Mouse (Mus musculus) mouse trophoblast stem cell (cell line): ENCODE measurements around the gene Nacad.

ENCODE experiments used
- in situ Hi-C, 2 experiments: fragments of 300-500 bp; cut with MseI, MboI; formaldehyde crosslinking; loops; 2 replicates in 1 of 2; 3 replicates in 1 of 2; pipeline ENCODE4 v1.15.1; 2025

The Nacad gene

DNA sequence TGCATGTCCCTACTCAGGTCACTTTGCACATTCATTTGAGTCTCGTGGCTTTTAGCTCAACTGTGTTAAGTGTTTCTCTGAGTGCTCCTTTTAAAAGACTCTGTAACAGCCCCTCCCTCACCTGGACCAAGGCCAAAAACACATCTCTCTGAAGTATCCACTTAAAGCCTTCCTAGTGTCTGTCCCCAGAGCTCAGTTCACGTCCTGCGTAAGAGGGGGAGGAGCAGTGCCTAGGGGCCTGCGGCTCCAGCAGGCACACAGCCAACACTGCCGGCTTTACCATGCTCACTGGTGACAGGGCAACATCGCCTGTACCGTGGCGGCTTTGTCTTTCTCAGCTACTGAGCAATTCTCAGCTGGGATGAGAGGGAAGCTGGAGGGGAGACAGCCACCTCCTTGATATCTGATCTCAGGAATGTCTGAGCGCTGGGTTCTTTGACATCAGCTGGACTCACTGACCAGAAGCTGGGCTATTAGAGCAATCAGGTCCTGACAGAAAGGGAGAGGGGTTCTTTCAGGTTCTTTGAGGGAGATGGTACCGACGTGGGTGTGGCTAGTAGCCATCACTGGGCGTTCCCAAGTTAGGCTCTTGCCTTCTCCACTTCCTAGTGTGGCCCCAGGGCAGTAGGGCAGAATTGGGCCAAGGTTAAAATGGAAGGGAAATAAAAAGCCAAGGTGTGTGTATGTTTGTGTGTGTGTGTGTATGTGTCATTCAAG lies 1.8 kb downstream of the Nacad start:
- in situ Hi-C loops: no loop called here

DNA sequence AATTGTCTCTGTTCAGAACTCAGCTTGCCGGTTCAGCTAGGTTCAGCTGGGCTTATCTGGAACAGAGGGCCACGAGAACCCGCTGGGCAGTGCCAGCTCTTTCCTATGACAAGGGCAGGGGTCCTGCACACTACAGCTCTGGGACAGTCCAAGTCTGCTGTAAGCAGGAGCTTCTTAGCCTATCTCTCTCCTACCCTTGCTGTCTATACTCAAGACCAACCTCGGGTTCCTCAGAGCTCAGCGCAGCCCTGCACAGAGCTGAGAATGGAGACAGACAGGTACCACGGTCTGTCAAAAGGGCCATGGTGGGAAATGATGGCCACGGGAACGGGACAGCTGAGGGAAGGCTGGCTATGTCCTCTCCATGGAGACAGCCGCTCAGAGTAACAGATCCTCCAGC lies 2.6 kb downstream of the Nacad start:
- in situ Hi-C loops: no loop called here

DNA sequence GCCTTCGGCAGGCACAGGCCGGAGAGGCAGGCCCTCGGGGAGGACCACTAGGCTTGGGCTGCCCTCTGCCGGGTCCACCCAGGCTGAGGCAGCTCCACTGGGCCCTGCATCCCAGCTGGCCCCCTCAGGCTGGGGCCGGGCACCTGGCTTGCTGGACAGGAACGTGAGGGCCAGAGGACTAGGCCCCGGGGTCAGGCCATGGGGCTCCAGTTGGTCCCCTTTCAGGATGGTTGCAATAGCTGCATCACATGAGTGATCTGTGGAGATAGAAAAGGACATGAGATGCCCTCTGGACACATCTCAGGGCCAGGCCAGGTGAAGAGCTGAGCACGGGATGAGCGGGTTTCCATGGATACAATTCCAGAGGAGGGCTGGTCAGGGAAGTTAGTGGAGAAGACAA lies 3.2 kb downstream of the Nacad start:
- in situ Hi-C loops: no loop called here

- in situ Hi-C loops: no loop called here
Observed at GRCm38 (mm10) chr11:6601649-6602480, 4.0 kb downstream of the Nacad start.

DNA sequence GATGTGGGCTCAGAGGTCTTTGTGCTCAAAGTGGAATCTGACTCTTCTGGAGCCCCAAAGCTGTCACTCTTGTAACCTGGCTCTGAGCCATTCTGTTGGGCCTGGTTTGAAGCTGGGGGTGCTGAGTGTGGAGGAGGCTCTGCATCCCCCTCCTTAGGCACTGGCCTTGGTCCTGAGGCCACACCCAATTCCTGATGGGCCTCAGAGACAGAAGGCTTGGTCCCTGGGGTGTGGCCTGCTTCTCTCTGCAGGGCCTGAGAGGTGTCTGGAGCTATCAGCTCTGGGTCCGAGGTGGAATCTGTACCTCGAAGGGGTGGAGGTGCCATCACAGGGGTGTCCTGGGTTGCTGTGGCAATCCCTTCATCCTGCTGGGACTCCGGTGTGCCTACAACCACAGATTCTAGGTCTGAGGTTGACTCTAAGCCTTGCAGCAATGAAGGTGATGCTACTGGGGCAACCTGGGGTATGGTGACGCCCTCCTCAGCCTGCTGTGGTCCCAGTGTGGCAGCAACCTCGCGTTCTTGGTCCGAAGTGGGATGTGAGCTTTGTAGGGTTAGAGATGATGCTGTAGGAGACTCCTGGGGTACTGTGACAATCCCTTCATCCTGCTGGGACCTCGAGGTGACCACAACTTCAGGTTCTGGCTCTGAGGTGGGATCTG lies 5.4 kb downstream of the Nacad start:
- in situ Hi-C loops: no loop called here

DNA sequence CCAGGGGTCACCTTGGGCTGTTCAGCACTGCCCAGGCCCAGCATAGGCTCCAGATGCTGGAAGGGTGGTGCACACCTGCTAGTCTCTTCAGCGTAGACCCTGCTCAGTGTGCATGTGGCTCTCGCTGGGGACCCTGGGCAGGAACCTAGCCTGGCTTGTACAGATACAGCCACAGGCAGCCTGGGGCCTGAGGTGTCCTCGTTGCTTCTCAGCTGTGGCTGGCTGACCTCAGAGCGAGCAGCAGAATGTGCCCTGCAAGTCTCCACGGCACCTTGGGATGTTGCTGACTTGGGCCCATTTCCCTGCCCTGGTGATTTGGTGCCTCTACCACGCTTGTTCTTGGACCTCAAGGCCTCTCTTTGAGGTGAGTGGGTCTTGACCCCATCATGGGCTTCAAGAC lies 6.0 kb downstream of the Nacad start:
- in situ Hi-C loops: no loop called here

GRCm38 (mm10) chr11:6599011-6599681 lies 6.7 kb downstream of the Nacad start:
- in situ Hi-C loops: no loop called here

GRCm38 (mm10) chr11:6598191-6598889 lies 7.5 kb downstream of the Nacad start:
- in situ Hi-C loops: no loop called here

GRCm38 (mm10) chr11:6597523-6597922 lies 8.3 kb downstream of the Nacad start:
- in situ Hi-C loops: no loop called here

GRCm38 (mm10) chr11:6596616-6597015 lies 9.2 kb downstream of the Nacad start:
- in situ Hi-C loops: no loop called here

- in situ Hi-C loops: no loop called here
Observed at GRCm38 (mm10) chr11:6596205-6596604, 9.6 kb downstream of the Nacad start.

DNA sequence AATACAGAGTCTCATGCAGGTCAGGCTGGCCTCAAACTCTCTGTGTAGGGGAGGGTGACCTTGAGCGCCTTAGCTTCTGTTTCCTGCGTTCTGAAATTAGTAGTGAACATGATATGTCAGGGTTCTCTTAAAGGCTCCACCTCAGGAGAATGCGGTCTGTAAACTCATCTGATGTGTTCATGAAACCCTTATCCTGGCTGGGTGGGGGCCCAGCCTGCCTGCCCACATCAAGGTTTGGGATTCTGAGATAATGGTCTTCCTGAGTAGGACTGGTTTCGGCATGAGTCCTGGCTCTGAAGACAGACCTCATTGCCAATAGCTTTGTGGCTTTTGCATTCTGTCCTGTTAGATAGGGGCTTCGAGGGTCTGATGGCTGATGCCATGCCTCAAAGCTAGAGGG lies 10.5 kb downstream of the Nacad start:
- in situ Hi-C loops: no loop called here

GRCm38 (mm10) chr11:6594845-6595244 lies 11.0 kb downstream of the Nacad start:
- in situ Hi-C loops: no loop called here

DNA sequence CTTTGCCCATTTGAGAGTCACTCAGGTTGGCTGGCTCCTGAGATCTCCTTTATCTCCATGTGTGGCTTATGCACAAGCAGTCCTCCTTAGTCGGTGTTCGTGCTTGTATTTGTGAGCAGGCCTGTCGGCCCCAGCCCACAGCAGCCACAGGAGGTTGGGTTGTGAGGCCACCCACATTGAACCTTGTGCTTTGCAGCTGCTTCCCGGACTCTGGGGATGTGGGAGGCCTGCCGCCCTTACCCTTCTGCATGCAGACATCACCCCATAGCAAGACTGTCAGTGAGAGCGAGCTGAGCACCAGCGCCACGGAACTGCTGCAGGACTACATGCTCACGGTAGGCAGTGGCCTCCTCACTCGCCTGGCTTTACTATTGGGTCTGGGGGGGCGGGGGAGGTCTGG lies 12.4 kb downstream of the Nacad start:
- in situ Hi-C loops: no loop called here

DNA sequence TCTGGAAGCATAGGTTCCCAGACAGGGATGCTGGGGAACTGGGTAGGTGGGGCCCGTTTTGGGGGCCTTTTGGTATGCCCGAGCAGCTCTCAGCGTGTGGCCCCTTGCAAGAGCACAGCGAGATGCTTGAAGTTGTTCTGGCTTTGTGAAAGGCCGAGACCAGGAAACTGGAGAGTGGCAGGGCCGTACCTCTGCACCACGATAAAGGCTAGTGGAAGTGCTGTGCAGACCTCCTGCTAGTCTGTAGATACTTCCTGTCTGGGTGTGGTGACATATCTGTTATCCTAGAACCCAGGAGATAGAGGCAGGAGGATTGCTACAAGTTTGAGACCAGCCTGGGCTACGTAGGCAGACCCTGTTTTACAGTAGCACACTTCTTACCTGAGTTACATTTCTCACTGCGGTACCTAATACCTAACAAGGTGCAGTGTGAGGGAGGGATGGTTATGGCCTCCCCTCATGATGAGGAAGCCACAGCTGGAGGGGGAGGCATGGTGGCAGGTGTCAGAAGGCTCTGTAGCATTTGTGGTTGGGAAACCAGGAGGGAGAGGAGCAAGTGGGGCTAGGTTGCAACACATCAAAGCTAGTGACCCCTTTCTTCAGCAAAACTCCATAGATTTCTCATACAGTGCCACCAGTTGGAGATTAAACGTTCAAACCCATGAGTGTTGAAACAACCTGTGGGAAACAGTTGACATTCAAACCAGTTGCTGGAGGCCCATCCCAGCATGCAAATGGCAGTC lies 14.7 kb downstream of the Nacad start:
- in situ Hi-C loops: no loop called here

DNA sequence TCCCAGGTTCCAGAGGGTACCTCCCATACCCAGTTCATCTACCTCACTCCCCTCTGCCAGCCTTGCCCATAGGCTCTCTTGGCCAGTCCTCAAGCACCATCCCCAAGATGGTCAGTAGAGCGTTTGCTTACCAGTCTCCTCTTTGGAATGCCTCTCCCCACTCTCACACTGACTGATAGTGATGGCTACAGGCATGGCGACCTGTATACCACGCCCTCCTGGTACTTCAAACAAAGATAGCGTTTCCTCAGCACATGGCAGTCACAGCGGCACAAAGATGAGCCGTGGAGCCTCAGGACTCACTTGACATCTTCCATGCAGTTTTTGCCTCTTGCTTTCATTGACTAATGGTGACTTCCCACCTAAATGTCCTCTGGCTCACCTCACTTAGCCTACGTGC lies 16.0 kb downstream of the Nacad start:
- in situ Hi-C loops: no loop called here

GRCm38 (mm10) chr11:6588295-6588694 lies 17.6 kb downstream of the Nacad start:
- in situ Hi-C loops: no loop called here

DNA sequence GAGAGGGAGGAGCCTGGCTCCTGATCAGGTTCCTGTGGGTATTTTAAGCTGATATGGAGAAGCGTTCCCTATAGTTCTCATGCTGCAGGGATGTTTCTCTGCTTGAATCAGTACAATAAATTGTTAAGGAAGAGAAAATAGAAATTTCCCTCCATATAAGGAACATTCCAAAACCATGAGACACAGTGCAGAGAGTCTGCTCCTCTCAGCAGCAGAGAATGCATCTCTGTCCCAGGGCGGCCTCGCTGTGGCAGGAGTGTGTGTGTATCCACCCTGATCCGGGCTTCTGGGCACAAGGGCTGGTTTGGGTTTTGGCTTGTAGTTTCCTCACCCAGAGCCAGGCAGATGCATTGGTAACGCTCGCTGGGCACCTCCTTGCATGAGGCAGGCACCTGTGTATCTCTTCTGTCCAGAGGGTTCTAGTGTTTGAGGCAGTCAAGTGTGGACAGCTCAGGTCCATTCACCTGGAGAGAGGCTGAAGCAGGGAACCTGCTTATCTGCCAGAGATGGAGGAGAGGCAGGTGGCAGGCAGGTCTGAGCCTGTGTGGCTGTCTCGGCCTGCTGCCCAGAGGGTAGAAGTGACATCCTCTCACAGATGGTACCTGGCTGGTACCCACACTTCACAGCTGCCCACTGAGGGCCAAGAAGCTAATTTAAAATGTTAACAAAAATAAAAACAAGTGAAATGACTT lies 18.5 kb downstream of the Nacad start:
- in situ Hi-C loops: no loop called here

DNA sequence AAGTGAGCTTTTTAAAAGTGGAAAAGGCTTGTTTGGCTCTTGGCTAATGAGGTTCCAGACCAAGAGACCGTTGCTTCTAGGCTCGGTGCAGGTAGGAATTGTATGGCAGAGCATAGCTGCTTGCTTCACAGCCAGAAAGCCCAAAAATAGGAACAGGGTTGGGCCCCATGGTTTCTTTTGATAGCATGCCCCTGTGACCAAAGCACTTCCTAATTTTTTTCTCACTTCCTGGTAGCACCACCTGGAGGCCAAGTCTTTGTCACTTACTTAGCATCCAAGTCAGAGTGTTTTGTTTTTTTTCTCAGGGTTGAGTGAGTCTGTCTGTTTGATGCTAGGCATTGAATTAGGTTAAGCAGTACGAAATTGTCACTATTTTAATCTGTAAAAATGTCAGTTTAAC lies 19.2 kb downstream of the Nacad start:
- in situ Hi-C loops: no loop called here

GRCm38 (mm10) chr11:6585748-6586147 lies 20.1 kb downstream of the Nacad start:
- in situ Hi-C loops: no loop called here
